36 mouse cellular contexts compared by ENCODE assay signal in the genomic region with DNA sequence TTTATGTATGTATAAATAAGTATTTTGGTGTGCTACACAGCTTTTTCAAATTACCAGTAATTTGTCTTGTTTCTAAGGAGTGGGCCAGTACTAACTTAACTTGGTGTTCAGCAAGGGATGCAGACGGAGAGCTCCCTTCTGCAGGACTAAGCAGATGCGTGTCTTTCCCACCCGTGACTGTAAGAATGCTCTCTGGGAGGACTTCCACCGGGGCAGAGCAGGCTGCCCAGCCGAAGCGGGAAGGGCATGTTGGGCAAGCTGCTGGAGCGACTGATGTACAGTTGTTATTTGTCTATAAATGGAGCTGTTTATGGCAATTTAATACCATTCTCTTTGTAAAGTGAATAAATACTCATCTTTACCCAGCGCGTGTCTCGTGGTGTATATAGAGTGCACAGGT. TPM values are rescaled to one million over a fixed set of nuclear protein-coding genes. Genes with fewer than 3 reads are reported as not detected.
"Had no signal": no experiment of that assay in that cellular context is flagged by ENCODE, and none has a peak within 500 bp of the region (broad histone marks: within the 10 kb centered on the region; RNA-seq: fewer than 3 reads in every experiment).

No protein-coding gene starts in this region.

- DNase-seq: left cerebral cortex, postnatal 4 days; liver; liver, embryonic 13.5 days; liver, postnatal 0 days; lung, adult 18-20 months; lung, adult 2 months; lung, embryonic 14.5 days; lung, postnatal 10 days; lung, postnatal 14 days; lung, postnatal 36 days; lung, postnatal 4 days; midbrain, embryonic 14.5 days had no signal

- ATAC-seq: liver, embryonic 12.5 days; liver, postnatal 0 days; lung, postnatal 0 days; midbrain, embryonic 13.5 days; midbrain, embryonic 15.5 days; midbrain, embryonic 16.5 days had no signal

- H3K27ac ChIP-seq: limb, embryonic 10.5 days; limb, embryonic 12.5 days; limb, embryonic 13.5 days; limb, embryonic 15.5 days; liver, embryonic 12.5 days; liver, embryonic 13.5 days; liver, embryonic 14.5 days; liver, embryonic 15.5 days; lung, embryonic 15.5 days; macrophage; midbrain, embryonic 10.5 days; midbrain, embryonic 12.5 days; midbrain, embryonic 13.5 days; midbrain, embryonic 15.5 days; neural tube, embryonic 12.5 days had no signal

- H3K4me2 ChIP-seq: limb, embryonic 12.5 days; limb, embryonic 13.5 days; limb, embryonic 15.5 days; liver, embryonic 11.5 days; liver, embryonic 12.5 days; liver, embryonic 13.5 days; liver, embryonic 15.5 days; lung, embryonic 14.5 days; lung, embryonic 15.5 days; midbrain, embryonic 11.5 days; midbrain, embryonic 12.5 days; midbrain, embryonic 13.5 days; midbrain, embryonic 15.5 days; neural tube, embryonic 12.5 days had no signal

- H3K27me3 ChIP-seq: limb, embryonic 12.5 days; limb, embryonic 13.5 days; limb, embryonic 15.5 days; liver, embryonic 12.5 days; liver, embryonic 13.5 days; liver, embryonic 15.5 days; lung, embryonic 15.5 days; midbrain, embryonic 12.5 days; midbrain, embryonic 13.5 days; midbrain, embryonic 15.5 days; neural tube, embryonic 12.5 days had no signal

- H3K4me1 ChIP-seq: midbrain, embryonic 13.5 days had no signal

- H3K9me3 ChIP-seq: limb, embryonic 10.5 days; limb, embryonic 12.5 days; limb, embryonic 13.5 days; limb, embryonic 15.5 days; liver, embryonic 12.5 days; liver, embryonic 13.5 days; liver, embryonic 15.5 days; lung, embryonic 15.5 days; megakaryocyte, embryonic 14.5 days; midbrain, embryonic 10.5 days; midbrain, embryonic 12.5 days; midbrain, embryonic 13.5 days; midbrain, embryonic 15.5 days; neural tube, embryonic 12.5 days had no signal

- H3K4me3 ChIP-seq: limb, embryonic 10.5 days; limb, embryonic 12.5 days; limb, embryonic 13.5 days; limb, embryonic 15.5 days; liver, embryonic 12.5 days; liver, embryonic 13.5 days; liver, embryonic 15.5 days; lung, embryonic 15.5 days; megakaryocyte, embryonic 14.5 days; midbrain, embryonic 10.5 days; midbrain, embryonic 12.5 days; midbrain, embryonic 13.5 days; midbrain, embryonic 15.5 days; myocyte; neural tube, embryonic 12.5 days had no signal

- H3K9ac ChIP-seq: limb, embryonic 12.5 days; limb, embryonic 13.5 days; limb, embryonic 15.5 days; liver, embryonic 12.5 days; liver, embryonic 13.5 days; liver, embryonic 14.5 days; liver, embryonic 15.5 days; liver, postnatal 0 days; lung, embryonic 14.5 days; lung, embryonic 15.5 days; midbrain, embryonic 12.5 days; midbrain, embryonic 13.5 days; midbrain, embryonic 15.5 days; neural tube, embryonic 12.5 days had no signal

RNA-seq across cellular contexts. Expression of gene Togaram2, which starts 14.4 kb away (rescaled TPM):
- polyA plus RNA-seq: limb, embryonic 10.5 days; limb, embryonic 11.5 days; limb, embryonic 12.5 days; liver, adult 2 months; liver, embryonic 11.5 days; liver, embryonic 13.5 days; liver, embryonic 15.5 days; liver, embryonic 16.5 days; liver, postnatal 0 days; macrophage; midbrain, embryonic 10.5 days; midbrain, embryonic 11.5 days; neural tube, embryonic 11.5 days had no signal
